1 mouse cellular context compared by ENCODE assay signal in the genomic region with DNA sequence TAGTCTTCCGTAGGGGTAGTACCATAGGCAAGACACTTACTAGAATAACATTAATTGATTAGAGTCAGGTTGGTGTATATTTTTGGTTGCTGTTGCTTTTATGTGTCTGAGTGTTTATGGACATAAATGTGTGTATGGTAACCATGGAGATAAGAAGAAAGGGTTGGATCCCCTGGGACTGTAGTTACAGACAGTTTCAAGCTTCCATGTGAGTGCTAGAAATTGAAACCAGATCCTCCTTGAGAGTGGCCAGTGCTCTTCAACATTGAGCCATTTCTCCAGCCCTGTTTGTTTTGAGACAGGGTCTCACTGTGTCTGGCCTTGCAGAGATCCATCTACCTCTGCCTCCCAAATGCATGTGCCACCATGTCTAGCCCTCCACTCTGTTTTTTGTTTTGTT.
TF ChIP-seq lines count a peak whose summit lies in the region.

No protein-coding gene starts in this region.

TF ChIP-seq in CH12.LX, 34 proteins besides CTCF, POLR2A, EP300 and RAD21:
- TF ChIP-seq RCOR1 (conservative IDR thresholded peaks at IDR 0.05; ENCODE audit: low read depth, low read length) (no peak), SIN3A (IDR thresholded peaks at IDR 0.05; ENCODE audit: low read length) (0 out of 2 replicates have a peak, but pooled peaks have one; percentile 26)
